Mouse (Mus musculus) bone marrow macrophage, adult 2 months (primary cell): ENCODE measurements around the gene H2-Aa.

Experiments
- CTCF ChIP-seq: IDR thresholded peaks from 2 replicates; pipeline ENCODE4 v1.5.1; 2012; ENCODE audit warnings: low read depth, mild to moderate bottlenecking, low read length, moderate library complexity
- POLR2A ChIP-seq: IDR thresholded peaks from 2 replicates; pipeline ENCODE4 v1.6.1; 2012; ENCODE audit warnings: mild to moderate bottlenecking, low read depth, low read length, borderline replicate concordance

GRCm38 (mm10) chr17:34301670-34302190, 14.1 kb upstream of the H2-Aa start:
- no peak for TF ChIP-seq CTCF
- TF ChIP-seq POLR2A = no peak
